Mouse (Mus musculus) left cerebral cortex, adult 2 months (tissue): ENCODE data around the gene Golga3. TPM values are rescaled to one million over a fixed set of nuclear protein-coding genes. Genes with fewer than 3 reads are reported as not detected.

ENCODE experiments used
- DNase-seq, 2 experiments: peaks; one replicate each; pipeline ENCODE4 v3.0.0; 2021 to 2022; ENCODE audit warnings: low spot score in 2 of 2, mixed read lengths in 1 of 2; ENCODE audit errors: extremely low spot score in 1 of 2
- H3K27ac ChIP-seq: fragments of 200-600 bp; 2 replicates; pipeline ENCODE4 v1.8.1; 2022
- H3K4me3 ChIP-seq: fragments of 200-600 bp; 2 replicates; pipeline ENCODE4 v1.8.1; 2022
- CTCF ChIP-seq: fragments of 200-600 bp; IDR thresholded peaks from 2 replicates; pipeline ENCODE4 v1.8.1; 2022; ENCODE audit warnings: antibody characterized with exemption, mild to moderate bottlenecking, moderate library complexity
- intact Hi-C: fragments of 180-260 bp; cut with DNase I; formaldehyde crosslinking; loops from one replicate; pipeline ENCODE4 v1.15.1; 2025
- long read RNA-seq, 2 experiments: library from polyadenylated mRNA; stranded (forward); transcript quantifications; one replicate each; pipeline ENCODE4 v2.0.0; 2021; ENCODE audit warnings: borderline mapping rate in 2 of 2
- total RNA-seq, 2 experiments: library from RNA; stranded (reverse); gene quantifications; 2 replicates each; pipeline ENCODE4 v1.2.3; 2021

The Golga3 gene
- total RNA-seq: 10 to 100 TPM; 47.0 to 49.3 TPM
- long read RNA-seq, experiment 1, full-length matches to known transcripts: 25 of 49 reads
- long read RNA-seq, experiment 1, partial matches to known transcripts: 2 of 49 reads
- long read RNA-seq, experiment 1, other reads (novel, unspliced or antisense): 22 of 49 reads
- long read RNA-seq, experiment 2, full-length matches to known transcripts: 28 of 50 reads
- long read RNA-seq, experiment 2, partial matches to known transcripts: 6 of 50 reads
- long read RNA-seq, experiment 2, other reads (novel, unspliced or antisense): 16 of 50 reads

DNA sequence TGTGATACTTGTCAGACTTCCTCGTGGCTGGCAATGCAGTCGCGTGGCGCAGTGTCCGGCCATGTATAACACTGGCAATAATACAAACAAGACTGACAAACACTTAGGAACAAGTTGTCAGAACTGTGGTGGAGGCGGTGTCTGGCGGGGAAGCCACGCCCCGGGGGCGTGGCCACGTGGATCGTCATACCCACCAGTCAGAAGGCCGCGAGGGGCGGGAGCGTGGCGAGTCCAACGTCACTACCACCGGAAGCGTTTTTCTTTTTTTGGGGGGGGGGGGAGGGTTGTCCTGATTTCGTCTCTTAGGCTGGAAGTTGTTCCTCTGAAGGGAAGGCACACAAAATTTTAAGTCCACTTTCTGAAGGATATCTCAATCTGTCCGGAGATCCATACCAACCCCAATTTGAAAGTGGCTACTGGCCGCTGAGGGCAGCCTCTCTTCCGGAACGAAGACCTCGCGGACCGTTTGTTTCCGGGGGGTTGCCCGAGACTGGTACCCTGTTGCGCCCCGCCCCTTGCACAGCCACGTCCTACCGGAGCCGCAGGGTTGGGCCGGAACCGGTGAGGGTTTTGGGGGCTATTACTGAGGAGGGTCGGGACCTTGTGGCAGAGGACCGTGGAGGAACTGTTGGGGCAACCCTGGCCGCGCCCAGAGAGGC lies at the start of gene Golga3:
TSS of gene Golga3 (plus strand) at position 340 of the 659 bp plus-strand sequence.
- no peak for TF ChIP-seq CTCF
- peak within 1 kb of the TSS; percentile 94 for H3K27ac ChIP-seq
- peak; percentile 85 to 92 for DNase-seq
- peak within 1 kb of the TSS; percentile 100 for H3K4me3 ChIP-seq
- intact Hi-C loops: no loop called here

DNA sequence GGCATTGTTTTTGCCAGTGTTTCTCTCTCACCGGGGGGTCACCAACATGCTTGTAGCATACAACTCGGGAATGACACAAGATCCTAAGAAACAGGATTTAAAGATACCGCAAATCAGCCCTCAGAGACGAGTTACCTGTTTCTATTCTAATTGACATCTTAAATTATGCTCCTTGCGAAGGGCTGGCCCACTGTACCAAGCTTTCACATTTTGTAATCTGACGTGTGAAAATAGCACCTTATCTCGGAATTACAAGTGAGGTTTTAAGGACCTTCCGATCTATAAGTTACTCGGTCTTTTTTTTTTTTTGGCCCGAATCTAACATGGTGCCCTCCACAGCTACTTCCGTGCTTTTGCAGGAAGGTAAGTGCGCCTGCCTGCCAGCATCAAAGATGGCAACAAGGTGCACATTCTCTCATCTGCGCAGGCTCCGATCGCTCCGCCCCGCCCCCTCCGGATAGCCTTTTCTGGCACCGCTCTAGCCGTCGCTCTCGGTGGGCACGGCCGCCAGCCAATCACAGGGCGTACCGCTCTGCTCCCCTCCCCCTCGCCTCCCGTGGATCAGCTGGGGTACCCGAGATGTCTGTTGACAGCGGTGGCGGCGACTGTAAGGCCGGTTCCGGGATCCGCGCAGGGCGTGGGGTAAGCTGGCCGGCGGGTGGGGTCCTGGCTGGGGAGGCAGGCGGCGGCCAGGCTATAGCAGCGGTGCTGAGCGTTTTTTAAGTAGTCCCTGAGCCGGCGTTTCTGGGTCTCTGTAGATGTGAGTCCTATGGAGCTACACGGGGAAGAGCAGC lies 41.0 kb upstream of the Golga3 start, which contains the start of gene Chfr:
TSS of gene Chfr (plus strand) at position 550 of the 794 bp plus-strand sequence.
- Histone ChIP-seq H3K4me3 (peak within 1 kb of the TSS; percentile 97), H3K27ac (peak within 1 kb of the TSS; percentile 87)
- intact Hi-C loops: loop anchor here (2.0 kb wide), 2 partner anchors 27 to 77 kb away; partner anchors contain the start of gene Gtpbp6
- TF ChIP-seq CTCF: no peak; the same call in none of the 2 replicates
- peak; percentile 99 to 100 for DNase-seq

DNA sequence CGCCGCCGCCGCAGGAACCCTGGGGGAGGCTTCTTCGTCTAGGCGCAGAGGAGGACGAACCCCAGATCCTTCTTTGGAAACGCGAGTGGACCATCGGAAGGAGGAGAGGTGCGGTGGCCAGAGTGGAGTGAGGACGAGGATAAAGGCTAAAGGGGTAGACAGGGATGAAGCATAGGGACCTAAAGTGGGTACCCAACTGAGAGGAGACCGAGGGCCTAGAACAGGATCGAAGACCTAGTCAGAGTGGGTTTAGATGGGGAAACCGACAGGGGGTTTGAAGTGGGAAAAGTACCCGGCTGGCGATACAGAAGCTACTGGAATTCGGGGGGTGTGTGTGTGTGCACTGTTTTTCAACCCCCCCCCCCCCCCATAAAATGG lies 40.4 kb upstream of the Golga3 start:
- Histone ChIP-seq H3K4me3 (peak overlapping the region; percentile 97), H3K27ac (peak overlapping the region; percentile 87)
- intact Hi-C loops: no loop called here
- no peak for TF ChIP-seq CTCF
- DNase-seq: no peak

DNA sequence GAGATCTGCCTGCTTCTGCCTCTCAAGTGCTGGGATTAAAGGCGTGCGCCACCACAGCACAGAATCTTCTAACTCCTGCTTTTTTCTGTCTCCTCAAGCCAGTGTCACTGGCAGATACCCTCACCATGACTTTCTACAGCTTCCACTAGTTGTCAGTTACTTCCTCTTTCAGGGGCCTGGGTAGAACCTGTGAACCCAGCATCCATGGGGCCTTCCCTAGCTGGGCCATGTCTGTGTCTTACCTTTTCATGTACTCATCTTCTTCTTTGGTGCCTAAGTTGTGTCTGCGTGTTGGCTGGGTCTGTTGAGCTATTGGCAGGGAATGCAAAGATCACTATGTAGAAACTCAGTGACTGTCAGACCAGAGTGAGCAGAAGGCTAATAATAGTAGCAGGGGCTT lies 38.7 kb upstream of the Golga3 start:
- no peak for TF ChIP-seq CTCF
- no peak overlapping the region for H3K27ac ChIP-seq
- intact Hi-C loops: no loop called here
- H3K4me3 ChIP-seq: no peak overlapping the region
- DNase-seq: no peak

DNA sequence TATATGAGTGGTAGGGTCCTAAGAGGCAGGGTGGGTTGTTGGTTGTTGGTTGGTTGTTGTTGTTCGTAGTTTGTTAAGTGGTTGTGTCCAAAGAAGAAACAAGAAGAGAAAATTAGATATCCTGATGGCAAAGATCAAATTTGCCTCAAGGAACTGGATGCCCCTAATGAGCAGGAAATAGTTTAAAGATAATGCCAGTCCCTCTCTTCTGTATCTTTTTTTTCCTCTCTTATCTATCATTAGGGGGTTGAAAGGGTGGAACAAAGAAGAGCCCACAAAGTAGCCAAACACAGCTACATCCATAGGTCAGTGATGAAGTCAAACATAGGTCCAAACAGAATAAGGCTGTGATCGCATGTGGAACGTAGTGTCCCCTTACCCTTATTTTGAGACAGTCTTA lies 37.2 kb upstream of the Golga3 start:
- no peak for DNase-seq
- intact Hi-C loops: no loop called here
- H3K27ac ChIP-seq: no peak overlapping the region
- no peak for TF ChIP-seq CTCF
- no peak overlapping the region for H3K4me3 ChIP-seq

DNA sequence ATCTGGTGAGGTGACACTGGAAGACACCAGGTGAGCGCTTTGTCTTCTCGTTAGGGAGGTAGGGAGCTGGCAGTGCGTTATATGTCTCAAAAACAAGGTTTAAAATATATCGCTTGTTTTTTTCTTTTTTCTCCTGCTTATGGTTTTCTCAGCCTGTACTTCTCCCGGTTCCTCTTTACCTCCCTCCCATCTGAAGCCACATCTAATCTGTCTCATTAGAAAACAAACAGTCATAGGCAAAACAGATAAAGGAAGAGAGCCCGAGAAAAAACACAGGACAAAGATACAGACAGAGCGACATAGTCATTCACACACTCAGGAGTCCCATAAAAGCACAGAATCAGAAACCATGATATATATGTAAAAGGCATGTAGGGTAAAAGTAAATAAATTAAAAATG lies 36.1 kb upstream of the Golga3 start:
- H3K4me3 ChIP-seq: no peak overlapping the region
- H3K27ac ChIP-seq: no peak overlapping the region
- no peak for TF ChIP-seq CTCF
- intact Hi-C loops: no loop called here
- DNase-seq: no peak

DNA sequence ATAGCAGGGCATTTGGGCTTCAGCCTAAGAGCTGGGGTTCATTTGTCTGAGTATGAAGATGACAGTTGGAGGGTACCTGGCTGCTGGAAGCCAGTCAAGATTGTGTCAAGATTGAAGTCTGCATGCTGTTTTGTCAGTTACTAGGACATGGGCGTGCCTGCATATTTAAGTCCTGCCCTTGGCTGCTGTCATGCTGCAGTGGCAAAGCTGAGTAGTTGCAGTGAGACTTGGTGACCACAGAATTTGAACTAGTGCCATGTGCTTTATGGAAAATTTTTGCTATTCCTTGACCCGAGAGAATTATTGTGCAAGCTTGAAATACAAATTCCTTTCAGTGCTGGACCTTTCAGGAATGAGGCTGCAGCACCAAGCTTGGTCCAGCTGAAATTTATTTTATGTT lies 34.2 kb upstream of the Golga3 start:
- intact Hi-C loops: no loop called here
- H3K27ac ChIP-seq: no peak overlapping the region
- no peak for DNase-seq
- no peak overlapping the region for H3K4me3 ChIP-seq
- TF ChIP-seq CTCF: no peak

DNA sequence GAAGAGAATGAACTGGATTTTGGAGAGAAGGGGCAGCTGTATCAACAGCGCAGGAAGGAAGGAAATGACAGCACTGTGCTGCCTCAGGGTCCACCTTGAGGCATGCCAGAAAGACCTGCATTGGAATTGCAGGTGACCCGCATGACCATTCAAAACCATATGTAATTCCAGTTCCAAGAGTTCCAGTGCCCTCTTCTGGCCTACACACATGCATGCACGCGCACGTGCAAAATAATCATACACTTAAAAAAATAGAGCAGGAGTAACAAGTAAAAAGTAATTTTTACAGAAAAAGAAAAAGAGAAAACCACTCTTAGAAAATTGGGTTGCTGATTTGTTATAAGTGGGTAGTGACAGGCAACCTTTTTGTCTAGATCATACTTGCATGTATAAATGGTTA lies 33.5 kb upstream of the Golga3 start:
- intact Hi-C loops: no loop called here
- H3K27ac ChIP-seq: no peak overlapping the region
- TF ChIP-seq CTCF: peak; percentile 37
- no peak for DNase-seq
- H3K4me3 ChIP-seq: no peak overlapping the region

DNA sequence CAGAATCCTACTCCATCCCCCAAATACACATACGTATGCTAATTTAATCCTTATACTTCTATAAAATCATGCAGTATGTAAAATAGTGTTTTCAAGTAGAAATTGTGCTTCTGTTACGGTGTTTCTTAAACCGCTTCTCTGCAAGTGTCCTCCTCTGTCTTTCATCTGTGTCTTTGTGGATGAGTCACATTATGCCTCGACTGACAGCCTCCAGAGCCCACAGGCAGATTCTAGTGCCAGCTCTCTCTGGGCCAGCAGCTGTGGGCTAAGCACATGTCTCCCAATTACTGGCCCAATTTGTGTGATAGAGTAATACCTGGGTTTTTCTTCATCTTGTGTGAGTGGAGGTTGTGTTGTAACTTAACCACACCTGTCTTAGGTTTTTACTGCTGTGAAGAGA lies 7.1 kb upstream of the Golga3 start:
- DNase-seq: no peak
- intact Hi-C loops: no loop called here

DNA sequence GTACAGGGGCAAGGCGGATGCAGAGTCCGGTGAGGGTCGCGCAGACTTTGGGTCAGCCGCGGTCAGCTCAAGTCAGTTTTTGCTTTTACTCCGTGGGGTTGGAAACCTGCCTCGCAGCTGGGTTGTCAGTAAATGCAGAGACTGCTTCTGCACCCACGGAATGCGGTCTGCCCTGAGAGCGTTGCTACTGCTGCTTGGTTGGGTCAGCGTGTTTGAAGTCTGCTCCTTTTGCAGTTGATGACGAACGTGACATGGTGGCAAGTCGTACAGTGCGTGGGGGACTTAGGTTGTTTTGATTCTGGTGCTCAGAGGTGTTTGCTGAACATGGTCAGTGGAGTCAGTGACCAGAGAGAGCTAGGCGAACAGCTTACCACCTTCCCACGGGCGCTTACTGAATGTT lies 520 bp downstream of the Golga3 start:
- TF ChIP-seq CTCF: no peak
- intact Hi-C loops: no loop called here
- Histone ChIP-seq H3K4me3 (peak overlapping the region; percentile 100), H3K27ac (peak overlapping the region; percentile 94)
- DNase-seq: no peak

More for the DNA sequence above, 7.1 kb upstream of the Golga3 start:
- no peak overlapping the region for H3K4me3 ChIP-seq
- no peak overlapping the region for H3K27ac ChIP-seq
- no peak for TF ChIP-seq CTCF

DNA sequence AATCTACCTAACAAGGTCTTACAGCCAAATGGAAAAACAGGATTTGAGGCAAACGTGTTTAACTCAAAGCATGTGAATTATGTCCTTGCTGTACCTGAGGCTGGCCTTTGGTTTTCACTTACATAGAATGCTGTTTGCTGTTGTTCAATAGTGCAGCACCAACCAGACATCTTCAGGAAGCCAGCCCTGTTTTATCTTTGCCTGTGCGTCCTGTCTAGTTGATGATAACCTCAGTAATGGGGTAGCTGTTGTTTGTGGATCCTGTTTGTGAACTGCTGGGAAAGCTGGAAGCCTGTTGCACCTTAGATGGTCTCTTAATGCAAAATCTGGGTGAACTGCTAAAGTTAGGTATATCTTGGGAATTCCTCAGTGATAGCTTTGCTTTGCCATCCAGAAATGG lies 2.1 kb downstream of the Golga3 start:
- no peak for DNase-seq
- intact Hi-C loops: no loop called here
- no peak overlapping the region for H3K27ac ChIP-seq
- no peak for TF ChIP-seq CTCF
- no peak overlapping the region for H3K4me3 ChIP-seq

DNA sequence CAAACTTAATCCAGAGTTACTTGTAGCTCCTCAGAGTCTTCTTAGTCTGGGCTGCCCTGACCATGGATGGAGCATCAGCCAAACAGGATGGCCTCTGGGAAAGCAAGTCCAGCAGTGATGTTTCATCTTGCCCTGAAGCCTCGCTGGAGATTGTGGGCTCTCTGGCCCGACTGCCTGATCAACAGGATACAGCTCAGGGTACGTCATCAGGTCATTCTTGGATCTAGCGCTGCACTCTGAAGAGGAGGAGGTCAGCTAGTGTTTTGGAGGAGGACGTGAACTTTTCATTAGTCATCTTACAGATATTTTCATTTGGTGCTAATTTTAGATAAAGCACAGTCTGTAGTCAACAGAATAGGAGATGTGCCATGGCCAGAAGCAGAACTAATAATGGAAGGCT lies 5.2 kb downstream of the Golga3 start:
- no peak overlapping the region for H3K4me3 ChIP-seq
- intact Hi-C loops: no loop called here

More for the DNA sequence above, 5.2 kb downstream of the Golga3 start:
- no peak overlapping the region for H3K27ac ChIP-seq
- no peak for TF ChIP-seq CTCF
- DNase-seq: no peak
